Mouse (Mus musculus) c-Kit-positive CD71-negative TER-119-negative erythroid progenitor cells, embryonic 14.5 days (primary cell): ENCODE measurements around the gene Olfr279.
A peak's percentile ranks its signal among the peaks of the same experiment; 100 is the strongest.

Experiments
- DNase-seq: peaks from one replicate; pipeline ENCODE4 v3.0.0-alpha.2; 2013; ENCODE audit warnings: low read depth

Olfr279 gene

GRCm38 (mm10) chr15:98492102-98492501 is at the start of gene Olfr279:
TSS of gene Olfr279 (plus strand) at chr15:98492402.
- no peak for DNase-seq

GRCm38 (mm10) chr15:98444561-98444960 is 47.6 kb upstream of the Olfr279 start:
- DNase-seq = no peak

GRCm38 (mm10) chr15:98448521-98448920 is 43.7 kb upstream of the Olfr279 start:
- DNase-seq = no peak

- no peak for DNase-seq
Measured at GRCm38 (mm10) chr15:98452288-98452687, 39.9 kb upstream of the Olfr279 start, which contains the start of gene Olfr281. TSS of gene Olfr281 (plus strand) at chr15:98452588.

GRCm38 (mm10) chr15:98469596-98469995 is 22.6 kb upstream of the Olfr279 start, which contains the start of gene OR5BS1P:
TSS of gene OR5BS1P (plus strand) at chr15:98469896.
- DNase-seq = no peak

GRCm38 (mm10) chr15:98471539-98471938 is 20.7 kb upstream of the Olfr279 start:
- DNase-seq = no peak

GRCm38 (mm10) chr15:98474958-98475357 is 17.2 kb upstream of the Olfr279 start:
- DNase-seq = no peak

- DNase-seq = peak; percentile 50
Measured at GRCm38 (mm10) chr15:98475382-98475781, 16.8 kb upstream of the Olfr279 start.

- no peak for DNase-seq
Measured at GRCm38 (mm10) chr15:98476281-98476680, 15.9 kb upstream of the Olfr279 start.

- DNase-seq = no peak
Measured at GRCm38 (mm10) chr15:98479568-98480102, 12.6 kb upstream of the Olfr279 start.

- no peak for DNase-seq
Measured at GRCm38 (mm10) chr15:98482701-98483100, 9.5 kb upstream of the Olfr279 start, which contains the start of gene Lalba. TSS of gene Lalba (minus strand) at chr15:98482721.

GRCm38 (mm10) chr15:98483907-98484886 is 8.0 kb upstream of the Olfr279 start:
- no peak for DNase-seq

- no peak for DNase-seq
Measured at GRCm38 (mm10) chr15:98486433-98487021, 5.7 kb upstream of the Olfr279 start.

GRCm38 (mm10) chr15:98491332-98491731 is 870 bp upstream of the Olfr279 start:
- no peak for DNase-seq

- no peak for DNase-seq
Measured at GRCm38 (mm10) chr15:98497631-98498030, 5.4 kb downstream of the Olfr279 start.

- no peak for DNase-seq
Measured at GRCm38 (mm10) chr15:98503317-98503716, 11.1 kb downstream of the Olfr279 start.

GRCm38 (mm10) chr15:98504514-98504913 is 12.3 kb downstream of the Olfr279 start:
- DNase-seq = peak; percentile 68

GRCm38 (mm10) chr15:98506253-98506957 is 14.2 kb downstream of the Olfr279 start:
- DNase-seq = no peak

- no peak for DNase-seq
Measured at GRCm38 (mm10) chr15:98507321-98507720, 15.1 kb downstream of the Olfr279 start.

GRCm38 (mm10) chr15:98509387-98509786 is 17.2 kb downstream of the Olfr279 start:
- DNase-seq = no peak

GRCm38 (mm10) chr15:98510438-98511385 is 18.5 kb downstream of the Olfr279 start:
- peak; percentile 81 for DNase-seq
